In the genomic region with DNA sequence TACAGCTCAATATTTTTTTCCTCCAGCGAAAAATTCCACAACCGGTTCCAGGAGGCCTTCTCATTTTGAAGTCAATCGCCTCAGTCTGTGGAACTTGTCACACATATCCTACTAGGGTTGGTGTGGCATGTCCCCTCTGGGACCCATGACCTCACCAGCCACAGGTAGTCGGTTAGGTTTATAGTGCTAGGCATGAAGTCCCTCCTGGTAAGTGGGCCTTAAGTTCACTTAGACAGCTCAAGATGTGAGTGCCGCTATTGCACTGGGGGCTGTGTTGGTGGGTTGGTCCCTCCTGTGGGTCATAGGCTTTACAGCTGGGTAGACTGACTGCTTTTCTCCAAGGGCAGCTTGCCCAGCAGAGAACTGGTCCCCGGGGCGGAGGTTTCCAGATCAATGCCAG, we compare ENCODE assay signal across 41 mouse cellular contexts. TPM values are rescaled to one million over a fixed set of nuclear protein-coding genes. Genes with fewer than 3 reads are reported as not detected.
"Had no signal": no experiment of that assay in that cellular context is flagged by ENCODE, and none has a peak within 500 bp of the region (broad histone marks: within the 10 kb centered on the region; RNA-seq: fewer than 3 reads in every experiment).

No protein-coding gene starts in this region.

- H3K27me3 ChIP-seq: heart, embryonic 13.5 days; heart, embryonic 15.5 days; hindbrain, embryonic 12.5 days; hindbrain, embryonic 13.5 days; hindbrain, embryonic 15.5 days; intestine, embryonic 15.5 days; kidney, embryonic 15.5 days had no signal

- H3K36me3 ChIP-seq: heart, embryonic 13.5 days; heart, embryonic 15.5 days; hindbrain, embryonic 10.5 days; hindbrain, embryonic 12.5 days; hindbrain, embryonic 13.5 days; hindbrain, embryonic 15.5 days; intestine, embryonic 15.5 days; kidney, embryonic 15.5 days had no signal

- H3K9me3 ChIP-seq: heart, embryonic 13.5 days; heart, embryonic 15.5 days; hindbrain, embryonic 10.5 days; hindbrain, embryonic 12.5 days; hindbrain, embryonic 13.5 days; hindbrain, embryonic 15.5 days; intestine, embryonic 15.5 days; kidney, embryonic 15.5 days had no signal

- H3K4me1 ChIP-seq: heart, embryonic 13.5 days; heart, embryonic 15.5 days; hindbrain, embryonic 10.5 days; hindbrain, embryonic 12.5 days; hindbrain, embryonic 13.5 days; hindbrain, embryonic 15.5 days; intestine, embryonic 15.5 days; kidney, embryonic 15.5 days had no signal

- H3K27ac ChIP-seq: heart, embryonic 13.5 days; heart, embryonic 15.5 days; hindbrain, embryonic 10.5 days; hindbrain, embryonic 12.5 days; hindbrain, embryonic 13.5 days; hindbrain, embryonic 14.5 days; hindbrain, embryonic 15.5 days; hindbrain, postnatal 0 days; intestine, embryonic 15.5 days; kidney, embryonic 15.5 days; kidney, postnatal 0 days; layer of hippocampus, adult 2 months; left cerebral cortex, adult 2 months had no signal

- H3K9ac ChIP-seq: heart, embryonic 13.5 days; heart, embryonic 15.5 days; hindbrain, embryonic 12.5 days; hindbrain, embryonic 13.5 days; hindbrain, embryonic 14.5 days; hindbrain, embryonic 15.5 days; intestine, embryonic 15.5 days; kidney, embryonic 15.5 days had no signal

- DNase-seq: heart, postnatal 10 days; heart, postnatal 14 days; heart, postnatal 36 days; heart, postnatal 4 days; layer of hippocampus, adult 9-11 months; layer of hippocampus, postnatal 36 days had no signal

- H3K4me3 ChIP-seq: heart, embryonic 13.5 days; heart, embryonic 15.5 days; hindbrain, embryonic 10.5 days; hindbrain, embryonic 12.5 days; hindbrain, embryonic 13.5 days; hindbrain, embryonic 15.5 days; intestine, embryonic 15.5 days; kidney, embryonic 15.5 days; layer of hippocampus, adult 2 months; left cerebral cortex, adult 2 months had no signal

RNA-seq across cellular contexts. Expression of gene Lyg1, which starts 19.7 kb away (rescaled TPM):
- total RNA-seq: heart, postnatal 10 days; heart, postnatal 14 days; heart, postnatal 36 days; heart, postnatal 4 days; hematopoietic stem cell, adult 5-6 weeks; hindbrain, postnatal 0 days; layer of hippocampus, adult 18-20 months; layer of hippocampus, adult 2 months; layer of hippocampus, adult 8-10 months; layer of hippocampus, postnatal 10 days; layer of hippocampus, postnatal 14 days; layer of hippocampus, postnatal 25 days; layer of hippocampus, postnatal 36 days; left cerebral cortex, adult 18-20 months; left cerebral cortex, adult 2 months; left cerebral cortex, adult 8-10 months; left cerebral cortex, postnatal 10 days had no signal
- polyA plus RNA-seq: heart, embryonic 13.5 days; heart, embryonic 14.5 days; heart, embryonic 15.5 days; heart, embryonic 16.5 days; heart, postnatal 0 days; hindbrain, embryonic 10.5 days; hindbrain, embryonic 11.5 days; hindbrain, embryonic 12.5 days; hindbrain, embryonic 13.5 days; hindbrain, embryonic 14.5 days; hindbrain, embryonic 15.5 days; hindbrain, embryonic 16.5 days; hindbrain, postnatal 0 days; inflammation-experienced regulatory T-cells, adult 6 months; intestine, embryonic 14.5 days; intestine, embryonic 15.5 days; intestine, embryonic 16.5 days; intestine, postnatal 0 days; kidney, adult 2 months; kidney, embryonic 14.5 days; kidney, embryonic 15.5 days; kidney, embryonic 16.5 days; kidney, postnatal 0 days; large intestine, adult 2 months had no signal
